Mouse (Mus musculus): Measurements from ENCODE around the gene Helz. TPM values are rescaled to one million over a fixed set of nuclear protein-coding genes. Genes with fewer than 3 reads are reported as not detected.
"Not testable (repeated sequence)": the region's sequence is repeated elsewhere in the genome, so short reads cannot be mapped to it uniquely, and the experiment has no call there.

Helz gene
- polyA plus RNA-seq, 1 experiment from 2014 or later = 11.7 TPM

GRCm38 (mm10) chr11:107568466-107568995 is 20.8 kb downstream of the Helz start:
- peaks cover 2% of the 10 kb centered on the region; the same call in 1 of the 2 replicates for H3K36me3 ChIP-seq (ENCODE audit: insufficient read depth, low read length)
- no peak overlapping the region for H3K4me2 ChIP-seq (ENCODE audit: low read length)
- DNase-seq (ENCODE audit: low spot score) = no peak
- no peaks in the 10 kb centered on the region for H3K27me3 ChIP-seq (ENCODE audit: insufficient read depth, low read length)
- H3K27ac ChIP-seq = no peak overlapping the region
- no peak overlapping the region for H3K9ac ChIP-seq (ENCODE audit: low read depth, low read length)
- no peak for TF ChIP-seq CTCF (IDR thresholded peaks at IDR 0.05; ENCODE audit: low read depth)
- H3K4me1 ChIP-seq (replicated peaks; ENCODE audit: insufficient read depth, low read length) = peaks cover 10% of the 10 kb centered on the region
- 94% methylated on average over 6 of the region's 6 CpGs for WGBS
- no peak for ATAC-seq (replicated peaks; ENCODE audit: low FRiP score, low read depth)
- H3K4me3 ChIP-seq (replicated peaks; ENCODE audit: low read depth, low read length) = no peak overlapping the region
- no peaks in the 10 kb centered on the region for H3K9me3 ChIP-seq (replicated peaks; ENCODE audit: low read length)

GRCm38 (mm10) chr11:107570891-107571290 is 23.2 kb downstream of the Helz start:
- H3K4me2 ChIP-seq (ENCODE audit: low read length); H3K9ac ChIP-seq (ENCODE audit: low read depth, low read length); DNase-seq (ENCODE audit: low spot score); ATAC-seq (replicated peaks; ENCODE audit: low FRiP score, low read depth); H3K27me3 ChIP-seq (ENCODE audit: insufficient read depth, low read length); H3K4me3 ChIP-seq (replicated peaks; ENCODE audit: low read depth, low read length); H3K27ac ChIP-seq; H3K9me3 ChIP-seq (replicated peaks; ENCODE audit: low read length): not testable (repeated sequence)
- H3K36me3 ChIP-seq (ENCODE audit: insufficient read depth, low read length) = peaks cover 10% of the 10 kb centered on the region
- 56% methylated on average over 7 of the region's 8 CpGs for WGBS
- peaks cover 21% of the 10 kb centered on the region for H3K4me1 ChIP-seq (replicated peaks; ENCODE audit: insufficient read depth, low read length)

- no peak overlapping the region for H3K4me2 ChIP-seq (ENCODE audit: low read length)
- no peak overlapping the region for H3K9ac ChIP-seq (ENCODE audit: low read depth, low read length)
- H3K36me3 ChIP-seq (ENCODE audit: insufficient read depth, low read length) = peaks cover 13% of the 10 kb centered on the region
- TF ChIP-seq CTCF (IDR thresholded peaks at IDR 0.05; ENCODE audit: low read depth) = no peak
- ATAC-seq (replicated peaks; ENCODE audit: low FRiP score, low read depth) (no peak), DNase-seq (ENCODE audit: low spot score) (no peak)
- peaks cover 21% of the 10 kb centered on the region for H3K4me1 ChIP-seq (replicated peaks; ENCODE audit: insufficient read depth, low read length)
- H3K27ac ChIP-seq = no peak overlapping the region
- 98% methylated on average over 2 of the region's 2 CpGs for WGBS
- H3K9me3 ChIP-seq (replicated peaks; ENCODE audit: low read length) = no peaks in the 10 kb centered on the region
- H3K27me3 ChIP-seq (ENCODE audit: insufficient read depth, low read length) = no peaks in the 10 kb centered on the region
- no peak overlapping the region for H3K4me3 ChIP-seq (replicated peaks; ENCODE audit: low read depth, low read length)
Observed at GRCm38 (mm10) chr11:107571318-107571717, 23.6 kb downstream of the Helz start.

- DNase-seq (ENCODE audit: low spot score) (no peak), ATAC-seq (replicated peaks; ENCODE audit: low FRiP score, low read depth) (no peak)
- Histone ChIP-seq H3K27me3 (ENCODE audit: insufficient read depth, low read length) (no peaks in the 10 kb centered on the region), H3K4me2 (ENCODE audit: low read length) (no peak overlapping the region), H3K4me3 (replicated peaks; ENCODE audit: low read depth, low read length) (no peak overlapping the region), H3K27ac (peak overlapping the region; percentile 67; the same call in 1 of the 2 replicates), H3K36me3 (ENCODE audit: insufficient read depth, low read length) (peaks cover 20% of the 10 kb centered on the region; the same call in 1 of the 2 replicates), H3K9me3 (replicated peaks; ENCODE audit: low read length) (no peaks in the 10 kb centered on the region), H3K4me1 (replicated peaks; ENCODE audit: insufficient read depth, low read length) (peaks cover 27% of the 10 kb centered on the region), H3K9ac (ENCODE audit: low read depth, low read length) (0 out of 2 replicates have a peak overlapping the region, but pooled peaks have one; percentile 10)
- 71% methylated on average over 3 of the region's 3 CpGs for WGBS
- no peak for TF ChIP-seq CTCF (IDR thresholded peaks at IDR 0.05; ENCODE audit: low read depth)
Observed at GRCm38 (mm10) chr11:107572551-107572950, 24.8 kb downstream of the Helz start.

- no peak overlapping the region for H3K4me2 ChIP-seq (ENCODE audit: low read length)
- peak overlapping the region; percentile 67 for H3K27ac ChIP-seq
Observed at GRCm38 (mm10) chr11:107573061-107573692, 25.4 kb downstream of the Helz start.

GRCm38 (mm10) chr11:107573847-107574246 is 26.1 kb downstream of the Helz start:
- peak; percentile 68 for DNase-seq (ENCODE audit: low spot score)

More at GRCm38 (mm10) chr11:107573061-107573692, 25.4 kb downstream of the Helz start:
- Histone ChIP-seq H3K9me3 (replicated peaks; ENCODE audit: low read length) (no peaks in the 10 kb centered on the region), H3K4me1 (replicated peaks; ENCODE audit: insufficient read depth, low read length) (peaks cover 32% of the 10 kb centered on the region), H3K4me3 (replicated peaks; ENCODE audit: low read depth, low read length) (no peak overlapping the region), H3K36me3 (ENCODE audit: insufficient read depth, low read length) (peaks cover 20% of the 10 kb centered on the region; the same call in 1 of the 2 replicates), H3K9ac (ENCODE audit: low read depth, low read length) (0 out of 2 replicates have a peak overlapping the region, but pooled peaks have one; percentile 10), H3K27me3 (ENCODE audit: insufficient read depth, low read length) (no peaks in the 10 kb centered on the region)
- peak; percentile 39; the same call in 1 of the 2 replicates for TF ChIP-seq CTCF (IDR thresholded peaks at IDR 0.05; ENCODE audit: low read depth)
- WGBS = 37% methylated on average over 11 of the region's 11 CpGs
- peak; percentile 55; the same call in 1 of the 2 replicates for ATAC-seq (replicated peaks; ENCODE audit: low FRiP score, low read depth)
- DNase-seq (ENCODE audit: low spot score) = peak; percentile 77

More at GRCm38 (mm10) chr11:107573847-107574246, 26.1 kb downstream of the Helz start:
- peaks cover 22% of the 10 kb centered on the region; the same call in 1 of the 2 replicates for H3K36me3 ChIP-seq (ENCODE audit: insufficient read depth, low read length)
- no peak overlapping the region for H3K4me2 ChIP-seq (ENCODE audit: low read length)
- no peaks in the 10 kb centered on the region for H3K9me3 ChIP-seq (replicated peaks; ENCODE audit: low read length)
- no peak overlapping the region for H3K4me3 ChIP-seq (replicated peaks; ENCODE audit: low read depth, low read length)
- 0 out of 2 replicates have a peak overlapping the region, but pooled peaks have one; percentile 10 for H3K9ac ChIP-seq (ENCODE audit: low read depth, low read length)
- peak overlapping the region; percentile 67 for H3K27ac ChIP-seq
- 30% methylated on average over 6 of the region's 6 CpGs for WGBS
- H3K4me1 ChIP-seq (replicated peaks; ENCODE audit: insufficient read depth, low read length) = peaks cover 32% of the 10 kb centered on the region
- peak; percentile 60 for ATAC-seq (replicated peaks; ENCODE audit: low FRiP score, low read depth)
- no peaks in the 10 kb centered on the region for H3K27me3 ChIP-seq (ENCODE audit: insufficient read depth, low read length)
- TF ChIP-seq CTCF (IDR thresholded peaks at IDR 0.05; ENCODE audit: low read depth) = no peak
